Comparison of ENCODE assay signal across 22 mouse cellular contexts in genomic region chr2:143166771-143167170, GRCm38 (mm10).
DNase-seq lines count a peak whose midpoint lies in the region; ATAC-seq and TF ChIP-seq lines count a peak whose summit lies in the region.
"Had no signal": no experiment of that assay in that cellular context is flagged by ENCODE, and none has a peak within 500 bp of the region (broad histone marks: within the 10 kb centered on the region; RNA-seq: fewer than 3 reads in every experiment).

No protein-coding gene starts in this region.

- H3K27ac ChIP-seq in hindbrain, postnatal 0 days, result no peak overlapping the region
- no peak overlapping the region for H3K27ac ChIP-seq in hindbrain, embryonic 10.5 days
- H3K27ac ChIP-seq: forebrain, embryonic 10.5 days; forebrain, embryonic 13.5 days; heart, adult 2 months; heart, embryonic 10.5 days; hindbrain, embryonic 13.5 days had no signal

- H3K36me3 ChIP-seq in hindbrain, postnatal 0 days (ENCODE audit: insufficient read depth, low read length), result no peaks in the 10 kb centered on the region
- no peaks in the 10 kb centered on the region for H3K36me3 ChIP-seq in hindbrain, embryonic 10.5 days
- H3K36me3 ChIP-seq: forebrain, embryonic 10.5 days; heart, embryonic 10.5 days; hindbrain, embryonic 13.5 days had no signal

- ATAC-seq in hindbrain, postnatal 0 days, result no peak
- ATAC-seq: activated CD4-positive, CD25-positive, alpha-beta regulatory T cell, adult 4 months; forebrain, embryonic 13.5 days; forebrain, embryonic 16.5 days; hindbrain, embryonic 16.5 days; inflammation-experienced regulatory T-cells, adult 6 months; intestine, embryonic 16.5 days had no signal

- no peak overlapping the region for H3K4me2 ChIP-seq in hindbrain, postnatal 0 days (ENCODE audit: low read depth, low read length)
- H3K4me2 ChIP-seq: forebrain, embryonic 13.5 days; hindbrain, embryonic 13.5 days had no signal

- H3K4me1 ChIP-seq in hindbrain, postnatal 0 days (ENCODE audit: insufficient read depth, low read length), result no peaks in the 10 kb centered on the region
- no peaks in the 10 kb centered on the region for H3K4me1 ChIP-seq in hindbrain, embryonic 10.5 days (replicated peaks)
- H3K4me1 ChIP-seq: forebrain, embryonic 10.5 days; forebrain, embryonic 13.5 days; heart, embryonic 10.5 days; hindbrain, embryonic 13.5 days had no signal

- peak; percentile 7 for DNase-seq in cerebellum, adult 11-12 months
- DNase-seq in cerebellum, postnatal 36 days, result no peak
- DNase-seq in cerebellum, adult 9-11 months, result peak; percentile 14
- DNase-seq in cerebellum, postnatal 25 days, result no peak
- peak; percentile 35 for DNase-seq in hindbrain, postnatal 0 days (ENCODE audit: low spot score)
- no peak for DNase-seq in hindbrain, embryonic 10.5 days (ENCODE audit: low spot score)
- peak; percentile 34 for DNase-seq in brain, adult 2 months (ENCODE audit: low read depth, low spot score)
- DNase-seq: adrenal gland, adult 8-10 months; adrenal gland, postnatal 25 days; gastrocnemius, postnatal 10 days; gastrocnemius, postnatal 36 days; heart, adult 2 months; kidney, adult 18-20 months had no signal

- H3K27me3 ChIP-seq in hindbrain, postnatal 0 days (ENCODE audit: insufficient read depth, low read length), result no peaks in the 10 kb centered on the region
- H3K27me3 ChIP-seq in hindbrain, embryonic 10.5 days (ENCODE audit: insufficient read depth, poor library complexity, severe bottlenecking), result no peaks in the 10 kb centered on the region
- H3K27me3 ChIP-seq: forebrain, embryonic 13.5 days; hindbrain, embryonic 13.5 days had no signal

- no peak overlapping the region for H3K4me3 ChIP-seq in hindbrain, postnatal 0 days (ENCODE audit: low read length)
- no peak overlapping the region for H3K4me3 ChIP-seq in hindbrain, embryonic 10.5 days
- H3K4me3 ChIP-seq: forebrain, embryonic 10.5 days; forebrain, embryonic 13.5 days; heart, adult 2 months; heart, embryonic 10.5 days; hindbrain, embryonic 13.5 days had no signal

- H3K9me3 ChIP-seq in hindbrain, postnatal 0 days (ENCODE audit: low read length), result no peaks in the 10 kb centered on the region
- no peaks in the 10 kb centered on the region for H3K9me3 ChIP-seq in hindbrain, embryonic 10.5 days
- H3K9me3 ChIP-seq: forebrain, embryonic 10.5 days; forebrain, embryonic 13.5 days; heart, embryonic 10.5 days; hindbrain, embryonic 13.5 days had no signal

- no peak for TF ChIP-seq CTCF in hindbrain, postnatal 0 days (IDR thresholded peaks at IDR 0.05; ENCODE audit: low read depth)

- WGBS in hindbrain, postnatal 0 days, result 76% methylated on average over 3 of the region's 3 CpGs
- 87% methylated on average over 3 of the region's 3 CpGs for WGBS in hindbrain, embryonic 10.5 days

- no peak overlapping the region for H3K9ac ChIP-seq in hindbrain, postnatal 0 days (replicated peaks; ENCODE audit: low read length)
- H3K9ac ChIP-seq: forebrain, embryonic 13.5 days; hindbrain, embryonic 13.5 days had no signal

Comparison
In these comparisons a context has a peak if more than half of its experiments do, and no peak if none do; other contexts are left out.
1. DNase-seq: peak in cerebellum, adult 11-12 months (single experiment), cerebellum, adult 9-11 months (single experiment), hindbrain, postnatal 0 days (single experiment) and brain, adult 2 months (single experiment); none in cerebellum, postnatal 36 days (0 of 2), cerebellum, postnatal 25 days (0 of 2) and hindbrain, embryonic 10.5 days (single experiment).